Mouse (Mus musculus): ENCODE measurements around the gene Olfr169. TPM values are rescaled to one million over a fixed set of nuclear protein-coding genes. Genes with fewer than 3 reads are reported as not detected.
"Not testable (repeated sequence)": the region's sequence is repeated elsewhere in the genome, so short reads cannot be mapped to it uniquely, and the experiment has no call there.

Gene Olfr169
- polyA plus RNA-seq (2014; fragmentation: Nextera tagmentation; extraction: Ambion mirVana) = not detected in 2 replicates

- DNase-seq (ENCODE audit: low spot score); H3K4me3 ChIP-seq (ENCODE audit: low read depth, low read length); H3K9ac ChIP-seq (replicated peaks; ENCODE audit: low read length); H3K27ac ChIP-seq (replicated peaks; ENCODE audit: low read depth, low read length); H3K4me1 ChIP-seq (ENCODE audit: control insufficient read depth, insufficient read depth, low read length); H3K4me2 ChIP-seq (ENCODE audit: low read depth, low read length); ATAC-seq (replicated peaks; ENCODE audit: insufficient number of reproducible peaks, low FRiP score, low TSS enrichment, low read depth); H3K36me3 ChIP-seq (replicated peaks; ENCODE audit: control insufficient read depth, insufficient read depth, low read depth, low read length); H3K27me3 ChIP-seq (ENCODE audit: control insufficient read depth, insufficient read depth, low read length); H3K9me3 ChIP-seq (replicated peaks; ENCODE audit: control insufficient read depth, low read length): not testable (repeated sequence)
- 96% methylated on average over 2 of the region's 2 CpGs for WGBS
Measured at GRCm38 (mm10) chr16:19571709-19572108, at the start of gene Olfr169. Gene Olfr169, minus strand, starts transcription at chr16:19571809.

DNA sequence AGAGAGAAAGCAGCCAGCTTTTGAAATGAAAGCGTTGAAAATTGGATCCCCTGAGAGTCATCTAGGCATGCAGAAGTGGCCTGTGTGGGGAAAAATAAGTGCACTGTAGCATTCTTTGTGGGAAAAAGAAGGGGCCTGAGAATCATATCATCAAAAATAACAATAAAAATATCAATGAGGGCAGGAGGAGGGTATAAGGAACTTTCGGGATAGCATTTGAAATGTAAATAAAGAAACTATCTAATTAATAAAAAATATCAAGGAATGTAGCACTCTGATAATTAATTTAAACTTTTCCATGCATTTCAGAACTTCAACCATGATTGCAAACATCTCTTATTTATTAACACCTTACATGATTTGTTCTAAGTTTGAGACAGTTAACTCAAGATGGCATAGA, 40.2 kb upstream of the Olfr169 start, which contains the start of gene Olfr170:
TSS of gene Olfr170 (minus strand) at position 101 of the 400 bp plus-strand sequence.
- not testable (repeated sequence) for H3K9me3 ChIP-seq (replicated peaks; ENCODE audit: control insufficient read depth, low read length); H3K4me3 ChIP-seq (ENCODE audit: low read depth, low read length); H3K27me3 ChIP-seq (ENCODE audit: control insufficient read depth, insufficient read depth, low read length); H3K9ac ChIP-seq (replicated peaks; ENCODE audit: low read length); DNase-seq (ENCODE audit: low spot score); H3K27ac ChIP-seq (replicated peaks; ENCODE audit: low read depth, low read length); H3K36me3 ChIP-seq (replicated peaks; ENCODE audit: control insufficient read depth, insufficient read depth, low read depth, low read length); ATAC-seq (replicated peaks; ENCODE audit: insufficient number of reproducible peaks, low FRiP score, low TSS enrichment, low read depth); H3K4me2 ChIP-seq (ENCODE audit: low read depth, low read length); H3K4me1 ChIP-seq (ENCODE audit: control insufficient read depth, insufficient read depth, low read length)
- 95% methylated on average over 2 of the region's 2 CpGs for WGBS

GRCm38 (mm10) chr16:19603166-19603565, 31.6 kb upstream of the Olfr169 start:
- no peak for DNase-seq (ENCODE audit: low spot score)
- Histone ChIP-seq H3K36me3 (replicated peaks; ENCODE audit: control insufficient read depth, insufficient read depth, low read depth, low read length) (no peaks in the 10 kb centered on the region), H3K27me3 (ENCODE audit: control insufficient read depth, insufficient read depth, low read length) (no peaks in the 10 kb centered on the region), H3K27ac (replicated peaks; ENCODE audit: low read depth, low read length) (no peak overlapping the region), H3K9me3 (replicated peaks; ENCODE audit: control insufficient read depth, low read length) (no peaks in the 10 kb centered on the region), H3K4me3 (ENCODE audit: low read depth, low read length) (no peak overlapping the region), H3K4me2 (ENCODE audit: low read depth, low read length) (no peak overlapping the region), H3K9ac (replicated peaks; ENCODE audit: low read length) (no peak overlapping the region), H3K4me1 (ENCODE audit: control insufficient read depth, insufficient read depth, low read length) (no peaks in the 10 kb centered on the region)
- no peak for ATAC-seq (replicated peaks; ENCODE audit: insufficient number of reproducible peaks, low FRiP score, low TSS enrichment, low read depth)
- 53% methylated on average over 2 of the region's 2 CpGs for WGBS

DNA sequence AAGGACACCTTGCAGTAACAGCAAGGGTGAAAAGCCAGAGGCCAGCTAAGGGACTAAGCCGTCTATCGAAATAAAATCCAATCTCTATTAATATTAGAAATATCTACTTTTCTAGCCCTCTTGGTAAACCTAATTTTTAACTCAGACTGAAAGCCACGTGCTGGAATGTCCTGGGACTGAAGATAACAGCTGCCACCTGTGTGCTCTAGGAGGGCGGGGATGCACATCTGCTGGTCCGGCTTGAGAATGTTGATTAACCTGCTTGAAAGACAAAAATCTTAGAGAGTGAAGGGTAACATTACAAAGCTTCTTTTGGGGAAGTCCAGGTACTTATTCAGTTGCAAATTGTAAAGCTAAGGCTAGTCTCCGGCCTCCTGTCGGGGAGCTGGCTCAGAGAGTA, 18.2 kb downstream of the Olfr169 start:
- not testable (repeated sequence) for H3K4me3 ChIP-seq (ENCODE audit: low read depth, low read length); H3K4me1 ChIP-seq (ENCODE audit: control insufficient read depth, insufficient read depth, low read length); H3K27ac ChIP-seq (replicated peaks; ENCODE audit: low read depth, low read length); DNase-seq (ENCODE audit: low spot score); H3K36me3 ChIP-seq (replicated peaks; ENCODE audit: control insufficient read depth, insufficient read depth, low read depth, low read length); H3K27me3 ChIP-seq (ENCODE audit: control insufficient read depth, insufficient read depth, low read length); H3K9ac ChIP-seq (replicated peaks; ENCODE audit: low read length); H3K9me3 ChIP-seq (replicated peaks; ENCODE audit: control insufficient read depth, low read length); H3K4me2 ChIP-seq (ENCODE audit: low read depth, low read length); ATAC-seq (replicated peaks; ENCODE audit: insufficient number of reproducible peaks, low FRiP score, low TSS enrichment, low read depth)
- 87% methylated on average over 7 of the region's 7 CpGs for WGBS

GRCm38 (mm10) chr16:19552246-19552645, 19.4 kb downstream of the Olfr169 start:
- not testable (repeated sequence) for H3K27ac ChIP-seq (replicated peaks; ENCODE audit: low read depth, low read length); H3K27me3 ChIP-seq (ENCODE audit: control insufficient read depth, insufficient read depth, low read length); H3K4me2 ChIP-seq (ENCODE audit: low read depth, low read length); DNase-seq (ENCODE audit: low spot score); H3K36me3 ChIP-seq (replicated peaks; ENCODE audit: control insufficient read depth, insufficient read depth, low read depth, low read length); H3K4me3 ChIP-seq (ENCODE audit: low read depth, low read length); H3K9ac ChIP-seq (replicated peaks; ENCODE audit: low read length); H3K4me1 ChIP-seq (ENCODE audit: control insufficient read depth, insufficient read depth, low read length); H3K9me3 ChIP-seq (replicated peaks; ENCODE audit: control insufficient read depth, low read length); ATAC-seq (replicated peaks; ENCODE audit: insufficient number of reproducible peaks, low FRiP score, low TSS enrichment, low read depth)
- WGBS = 97% methylated on average over 3 of the region's 3 CpGs

- H3K9ac ChIP-seq (replicated peaks; ENCODE audit: low read length) = no peak within 1 kb of the TSS
- no peak within 1 kb of the TSS for H3K4me3 ChIP-seq (ENCODE audit: low read depth, low read length)
- no peaks in the 10 kb centered on the region for H3K4me1 ChIP-seq (ENCODE audit: control insufficient read depth, insufficient read depth, low read length)
- no peak for DNase-seq (ENCODE audit: low spot score)
- H3K36me3 ChIP-seq (replicated peaks; ENCODE audit: control insufficient read depth, insufficient read depth, low read depth, low read length) = no peaks in the 10 kb centered on the region
- no peaks in the 10 kb centered on the region for H3K27me3 ChIP-seq (ENCODE audit: control insufficient read depth, insufficient read depth, low read length)
- H3K4me2 ChIP-seq (ENCODE audit: low read depth, low read length) = no peak within 1 kb of the TSS
- ATAC-seq (replicated peaks; ENCODE audit: insufficient number of reproducible peaks, low FRiP score, low TSS enrichment, low read depth) = no peak
- H3K27ac ChIP-seq (replicated peaks; ENCODE audit: low read depth, low read length) = no peak within 1 kb of the TSS
- no peaks in the 10 kb centered on the region for H3K9me3 ChIP-seq (replicated peaks; ENCODE audit: control insufficient read depth, low read length)
Measured at GRCm38 (mm10) chr16:19535455-19535854, 36.2 kb downstream of the Olfr169 start, which contains the start of gene Olfr168. Gene Olfr168, minus strand, starts transcription at chr16:19535555.

DNA sequence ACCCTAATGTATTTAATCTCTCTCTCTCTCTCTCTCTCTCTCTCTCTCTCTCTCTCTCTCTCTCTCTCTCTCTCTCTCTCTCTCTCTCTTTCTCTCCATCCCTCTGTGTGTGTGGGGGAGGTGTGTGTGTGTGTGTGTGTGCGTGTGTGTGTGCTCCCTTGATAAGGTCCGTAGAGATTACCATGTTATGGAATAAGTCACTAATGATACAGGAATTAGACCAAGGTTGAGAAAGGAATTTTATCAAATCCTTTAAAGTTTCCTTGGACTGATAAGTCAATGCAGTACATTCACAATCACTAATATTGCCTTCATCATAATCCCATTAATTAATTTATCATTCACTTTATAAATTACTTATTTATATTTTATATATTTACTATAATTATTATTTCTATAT, 49.4 kb downstream of the Olfr169 start, which contains the start of gene Olfr167:
TSS of gene Olfr167 (minus strand) at position 101 of the 400 bp plus-strand sequence.
- no peak within 1 kb of the TSS for H3K4me2 ChIP-seq (ENCODE audit: low read depth, low read length)
- no peak within 1 kb of the TSS for H3K4me3 ChIP-seq (ENCODE audit: low read depth, low read length)
- DNase-seq (ENCODE audit: low spot score) (no peak), ATAC-seq (replicated peaks; ENCODE audit: insufficient number of reproducible peaks, low FRiP score, low TSS enrichment, low read depth) (no peak)
- H3K9me3 ChIP-seq (replicated peaks; ENCODE audit: control insufficient read depth, low read length) = no peaks in the 10 kb centered on the region
- no peaks in the 10 kb centered on the region for H3K36me3 ChIP-seq (replicated peaks; ENCODE audit: control insufficient read depth, insufficient read depth, low read depth, low read length)
- H3K4me1 ChIP-seq (ENCODE audit: control insufficient read depth, insufficient read depth, low read length) = no peaks in the 10 kb centered on the region
- no peak within 1 kb of the TSS for H3K9ac ChIP-seq (replicated peaks; ENCODE audit: low read length)
- 90% methylated on average over 2 of the region's 2 CpGs for WGBS
- no peaks in the 10 kb centered on the region for H3K27me3 ChIP-seq (ENCODE audit: control insufficient read depth, insufficient read depth, low read length)
- H3K27ac ChIP-seq (replicated peaks; ENCODE audit: low read depth, low read length) = no peak within 1 kb of the TSS

Measured in embryonic facial prominence, embryonic 11.5 days (tissue).